Mouse (Mus musculus): ENCODE data around the gene Pard3.

The Pard3 gene

DNA sequence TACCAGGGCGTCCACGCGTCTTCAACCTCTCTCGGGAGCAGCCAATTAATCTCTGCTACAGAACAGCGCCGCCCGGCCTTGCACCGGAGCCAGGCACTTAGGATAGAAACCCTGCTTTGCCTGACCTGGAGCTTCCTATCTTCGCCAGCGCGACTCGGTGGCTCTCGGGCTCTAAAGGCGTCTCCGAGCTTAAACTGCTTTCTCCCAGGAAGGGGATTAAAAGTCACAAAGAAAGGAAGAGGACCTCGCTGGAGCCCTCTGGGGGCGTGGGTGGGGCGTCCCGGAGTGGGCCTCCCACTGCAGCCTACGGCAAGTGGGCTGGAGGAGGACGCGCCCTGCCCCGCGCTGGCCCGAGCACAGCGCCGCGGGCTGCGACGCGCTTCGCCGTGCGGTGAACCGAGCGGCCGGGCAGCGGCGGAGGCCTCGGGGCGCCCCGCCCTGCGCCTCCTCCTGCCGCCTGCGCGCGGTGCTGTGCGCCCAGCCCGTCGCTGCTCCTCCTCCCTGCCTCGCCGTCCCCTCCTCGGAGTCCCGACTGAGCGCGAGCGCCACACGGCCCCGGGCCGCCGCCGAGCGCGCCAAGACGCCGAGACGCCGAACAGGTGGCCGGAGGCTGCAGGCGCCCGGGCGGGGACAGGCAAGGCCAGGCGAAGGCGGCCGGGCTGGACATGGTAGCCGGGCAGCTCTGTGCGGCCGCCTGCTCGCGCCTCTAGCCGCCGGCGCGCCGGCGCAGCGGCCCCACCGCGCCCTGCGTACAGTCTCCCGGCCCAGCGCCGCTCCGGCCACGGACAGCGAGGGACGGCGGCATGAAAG is at the start of gene Pard3:
Gene Pard3 (plus strand): TSS at position 343 of the 810 bp plus-strand sequence.
- DNase-seq (ENCODE audit: low spot score) = no peak

GRCm38 (mm10) chr8:127021830-127022229 is 41.9 kb upstream of the Pard3 start:
- no peak for DNase-seq (ENCODE audit: low spot score)

- no peak for DNase-seq (ENCODE audit: low spot score)
These were observed 38.4 kb upstream of the Pard3 start for GRCm38 (mm10) chr8:127025256-127025717.

GRCm38 (mm10) chr8:127025775-127026174 is 37.9 kb upstream of the Pard3 start:
- DNase-seq (ENCODE audit: low spot score) = no peak

DNA sequence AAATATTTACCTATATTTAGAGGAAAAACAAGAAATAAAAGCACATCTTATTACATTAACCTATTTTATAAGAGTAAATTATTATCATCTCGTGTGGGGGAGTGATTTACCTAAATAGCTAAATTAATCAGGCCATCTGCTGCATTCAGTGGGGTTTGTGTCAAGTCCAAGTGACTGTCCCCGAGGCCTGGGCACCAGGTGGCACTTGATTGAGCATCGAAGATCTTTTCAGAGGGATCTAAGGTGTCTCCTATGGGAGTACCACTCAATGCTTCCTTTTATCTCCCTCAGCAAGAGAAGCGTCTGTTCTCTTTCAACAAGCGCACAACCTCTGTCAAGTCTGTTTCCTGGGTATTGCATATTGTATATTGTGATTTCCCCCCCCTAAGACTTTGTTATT is 32.2 kb upstream of the Pard3 start:
- no peak for DNase-seq (ENCODE audit: low spot score)

DNA sequence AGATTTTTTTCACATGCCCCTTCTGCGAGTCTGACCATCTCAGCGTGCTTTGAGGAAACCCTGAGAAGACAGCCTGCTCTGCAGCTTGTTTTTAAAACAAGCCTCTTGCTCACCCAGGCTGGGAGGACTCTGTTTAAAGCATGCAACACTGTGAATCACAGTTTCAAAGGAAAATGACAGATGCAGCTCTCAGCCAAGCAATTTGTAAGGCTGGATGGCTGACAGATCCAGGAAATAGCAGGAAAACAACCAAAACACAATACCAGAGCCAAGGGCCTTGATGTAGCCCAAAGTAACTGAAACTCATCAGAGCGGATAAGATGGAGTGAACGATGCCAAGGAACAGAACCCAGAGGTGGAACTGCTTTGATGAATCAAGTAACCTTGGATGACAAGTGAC is 24.8 kb upstream of the Pard3 start:
- no peak for DNase-seq (ENCODE audit: low spot score)

- no peak for DNase-seq (ENCODE audit: low spot score)
These were observed 13.7 kb upstream of the Pard3 start for GRCm38 (mm10) chr8:127049996-127050395.

- no peak for DNase-seq (ENCODE audit: low spot score)
These were observed 11.6 kb upstream of the Pard3 start for GRCm38 (mm10) chr8:127052132-127052531.

- DNase-seq (ENCODE audit: low spot score) = no peak
These were observed 8.6 kb upstream of the Pard3 start for GRCm38 (mm10) chr8:127055081-127055480.

DNA sequence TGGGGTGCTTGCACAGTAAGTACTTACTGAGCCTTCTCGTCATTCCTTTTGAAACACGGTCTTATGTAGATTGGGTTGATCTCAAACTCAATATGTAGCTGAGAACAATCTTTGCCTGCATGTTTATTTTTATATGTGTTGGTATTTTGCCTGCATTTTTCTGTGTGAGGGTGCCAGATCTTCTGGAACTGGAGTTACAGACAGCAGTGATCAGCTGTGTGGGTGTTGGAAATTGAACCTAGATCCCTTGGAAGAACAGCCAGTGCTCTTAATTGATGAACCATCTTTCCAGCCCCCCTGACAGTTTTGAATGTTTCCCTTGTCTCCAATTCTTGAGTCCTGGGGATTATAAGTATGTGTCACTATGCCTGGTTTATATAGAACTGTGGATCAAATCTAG is 4.9 kb upstream of the Pard3 start:
- no peak for DNase-seq (ENCODE audit: low spot score)

DNA sequence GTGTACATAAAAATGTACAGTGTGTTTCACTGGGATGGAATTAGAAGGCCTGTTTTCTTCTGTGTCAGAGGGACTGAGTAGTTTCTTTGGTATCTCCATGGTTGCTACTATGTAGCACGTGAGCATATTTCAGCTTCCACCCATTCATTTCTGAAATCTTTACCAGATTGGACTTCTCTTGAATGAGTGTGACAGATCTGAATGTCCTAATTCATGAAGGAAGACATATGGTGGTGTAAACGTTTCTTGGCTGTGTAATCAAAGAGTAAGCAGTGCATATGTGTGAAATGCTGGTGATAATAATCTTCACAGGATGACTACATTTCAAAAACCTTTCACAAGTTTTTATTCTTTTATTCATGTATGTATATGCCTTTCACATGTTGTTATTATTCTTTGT is 3.9 kb upstream of the Pard3 start:
- no peak for DNase-seq (ENCODE audit: low spot score)

- no peak for DNase-seq (ENCODE audit: low spot score)
These were observed 844 bp downstream of the Pard3 start for GRCm38 (mm10) chr8:127064361-127065112.

- no peak for DNase-seq (ENCODE audit: low spot score)
These were observed 1.4 kb downstream of the Pard3 start for GRCm38 (mm10) chr8:127065113-127065473.

GRCm38 (mm10) chr8:127065791-127066190 is 2.1 kb downstream of the Pard3 start:
- no peak for DNase-seq (ENCODE audit: low spot score)

GRCm38 (mm10) chr8:127066501-127066900 is 2.8 kb downstream of the Pard3 start:
- no peak for DNase-seq (ENCODE audit: low spot score)

- no peak for DNase-seq (ENCODE audit: low spot score)
These were observed 5.0 kb downstream of the Pard3 start for GRCm38 (mm10) chr8:127068719-127069118.

DNA sequence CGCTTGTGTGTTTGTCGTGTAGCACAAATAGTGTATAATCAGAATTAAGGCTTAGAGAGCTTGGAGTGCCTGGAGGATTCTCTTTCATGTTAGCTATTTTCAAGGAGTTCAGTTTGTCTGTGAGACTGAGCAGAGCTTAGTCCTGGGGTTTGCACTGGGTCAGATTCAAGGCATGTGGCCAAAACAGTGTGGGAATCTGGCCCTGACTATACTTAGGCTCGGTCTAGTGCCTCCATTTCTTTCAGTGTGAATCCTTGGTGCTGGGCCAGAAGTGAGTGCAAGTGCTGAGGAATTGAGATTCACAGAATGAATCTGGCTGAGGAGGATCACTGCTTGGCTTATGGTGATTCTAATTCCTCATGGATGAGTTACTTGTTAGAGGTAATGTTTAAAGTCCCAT is 6.5 kb downstream of the Pard3 start:
- no peak for DNase-seq (ENCODE audit: low spot score)

- no peak for DNase-seq (ENCODE audit: low spot score)
These were observed 9.4 kb downstream of the Pard3 start for GRCm38 (mm10) chr8:127073052-127073618.

GRCm38 (mm10) chr8:127076511-127076910 is 12.8 kb downstream of the Pard3 start:
- no peak for DNase-seq (ENCODE audit: low spot score)

GRCm38 (mm10) chr8:127079244-127079805 is 15.6 kb downstream of the Pard3 start:
- no peak for DNase-seq (ENCODE audit: low spot score)

DNA sequence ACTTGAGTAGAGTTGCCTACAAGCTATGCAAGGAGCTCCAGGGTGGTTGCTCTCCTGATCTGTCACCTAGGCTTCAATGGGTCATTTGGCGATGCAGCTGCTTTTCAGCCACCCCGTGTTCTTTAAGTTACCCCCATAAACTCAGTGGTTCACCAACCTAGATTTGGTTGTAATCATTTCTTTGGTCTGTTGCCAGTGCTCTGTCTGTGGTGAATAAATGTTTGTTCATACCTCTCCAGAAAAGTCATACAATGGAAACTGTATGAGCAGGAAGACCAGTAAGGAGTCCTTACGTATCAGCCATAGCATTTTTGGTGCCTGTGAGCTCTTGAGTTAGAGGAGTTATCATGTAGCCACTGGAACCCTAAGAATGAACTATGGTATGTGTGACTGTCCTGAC is 17.6 kb downstream of the Pard3 start:
- DNase-seq (ENCODE audit: low spot score) = no peak

GRCm38 (mm10) chr8:127082486-127082885 is 18.8 kb downstream of the Pard3 start:
- DNase-seq (ENCODE audit: low spot score) = no peak

DNA sequence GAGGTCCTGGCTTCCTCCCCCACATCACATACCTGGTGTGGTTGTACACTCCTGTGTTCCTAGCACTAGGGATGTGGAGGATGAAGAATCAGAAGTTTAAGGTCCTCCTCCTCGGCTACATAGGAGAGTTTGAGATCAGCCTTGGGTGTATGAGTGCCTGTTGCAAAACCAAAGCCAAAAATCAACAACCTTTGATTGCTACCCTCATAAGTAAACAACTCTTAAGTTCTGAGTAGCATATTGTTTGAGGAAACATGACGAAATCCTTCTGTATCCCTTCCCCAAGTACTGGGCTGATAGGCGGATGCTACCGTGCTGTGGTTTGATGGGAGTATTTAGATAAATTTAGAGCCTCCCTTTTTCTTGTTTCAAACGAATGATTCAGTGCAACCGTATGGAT is 20.9 kb downstream of the Pard3 start:
- no peak for DNase-seq (ENCODE audit: low spot score)

All from c-Kit-positive CD71-positive TER-119-positive erythroid progenitor cells, embryonic 14.5 days (primary cell).